Mouse (Mus musculus): ENCODE measurements around the gene Atad5. TPM values are rescaled to one million over a fixed set of nuclear protein-coding genes. Genes with fewer than 3 reads are reported as not detected.
A peak's percentile ranks its signal among the peaks of the same experiment; 100 is the strongest.
"Not testable (repeated sequence)": the region's sequence is repeated elsewhere in the genome, so short reads cannot be mapped to it uniquely, and the experiment has no call there.

Atad5 gene
- total RNA-seq, 4 experiments from 2014 or later: 2.8 to 4.7 (median 3.3) TPM

GRCm38 (mm10) chr11:80148974-80149373 is 59.8 kb downstream of the Atad5 start:
- DNase-seq (ENCODE audit: low spot score in 2 of 2): not testable (repeated sequence)

GRCm38 (mm10) chr11:80149412-80150023 is 60.3 kb downstream of the Atad5 start:
- no peak for DNase-seq (ENCODE audit: low spot score in 2 of 2)

DNA sequence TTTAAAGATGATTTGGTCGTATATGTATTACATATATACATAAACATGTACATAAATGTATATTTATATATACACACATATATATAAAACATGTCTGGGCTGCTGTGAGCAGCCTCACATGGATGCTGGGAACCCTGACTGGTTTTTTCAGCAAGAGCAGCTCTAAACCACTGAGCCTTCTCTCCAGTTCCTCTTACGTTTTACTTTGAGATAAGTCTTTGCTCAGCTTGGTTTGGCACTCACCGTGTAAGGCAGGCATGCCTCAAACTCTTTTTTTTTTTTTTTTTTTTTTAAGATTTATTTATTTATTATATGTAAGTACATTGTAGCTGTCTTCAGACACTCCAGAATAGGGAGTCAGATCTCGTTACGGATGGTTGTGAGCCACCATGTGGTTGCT is 61.4 kb downstream of the Atad5 start:
- DNase-seq (ENCODE audit: low spot score in 2 of 2): no peak

- no peak for DNase-seq (ENCODE audit: low spot score in 2 of 2)
These were observed 62.3 kb downstream of the Atad5 start for GRCm38 (mm10) chr11:80151541-80151940.

DNA sequence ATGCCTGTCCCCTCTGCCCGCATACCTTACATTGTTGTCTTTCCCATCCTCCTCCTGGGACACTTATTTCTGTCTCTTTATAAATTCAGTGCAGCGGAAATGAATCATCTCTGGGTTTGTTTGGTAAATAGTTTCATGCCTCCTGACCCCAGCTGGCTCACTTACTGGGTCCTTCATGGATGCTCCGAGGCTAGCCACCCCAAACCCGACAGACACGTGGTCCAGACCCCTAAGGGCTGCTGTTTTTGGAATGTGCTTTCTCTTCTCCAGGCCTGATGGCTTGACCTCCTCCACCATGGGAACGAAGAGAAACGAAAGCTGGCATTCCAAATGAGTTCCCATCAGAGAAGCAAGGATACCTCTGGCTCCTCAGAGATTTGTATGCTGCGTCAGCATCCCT is 63.2 kb downstream of the Atad5 start:
- DNase-seq (ENCODE audit: low spot score in 2 of 2): no peak

GRCm38 (mm10) chr11:80153857-80154495 is 64.8 kb downstream of the Atad5 start, which contains the start of gene Adap2:
Gene Adap2 (plus strand): TSS chr11:80154105.
- DNase-seq (ENCODE audit: low spot score in 2 of 2): peak; percentile 45 to 51

DNA sequence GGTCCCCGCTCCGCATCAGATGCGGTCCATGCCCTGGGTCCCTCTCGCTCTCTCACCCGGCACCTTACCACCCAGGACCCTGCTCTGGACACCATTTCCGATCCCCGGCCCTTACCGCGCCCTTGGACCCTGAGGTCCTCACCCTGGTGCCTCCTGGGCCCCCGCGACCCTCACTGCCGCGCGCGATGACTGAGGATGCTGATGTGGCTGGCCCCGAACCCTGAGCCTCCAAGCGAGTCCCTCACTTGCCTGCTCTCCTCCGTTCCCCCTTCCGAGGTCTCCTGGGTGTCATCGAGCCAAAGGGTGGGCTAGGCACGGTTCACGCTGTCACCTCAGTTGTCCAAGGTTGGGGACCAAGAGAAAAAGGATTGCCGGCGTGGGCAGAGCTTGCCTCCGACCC is 65.3 kb downstream of the Atad5 start:
- no peak for DNase-seq (ENCODE audit: low spot score in 2 of 2)

DNA sequence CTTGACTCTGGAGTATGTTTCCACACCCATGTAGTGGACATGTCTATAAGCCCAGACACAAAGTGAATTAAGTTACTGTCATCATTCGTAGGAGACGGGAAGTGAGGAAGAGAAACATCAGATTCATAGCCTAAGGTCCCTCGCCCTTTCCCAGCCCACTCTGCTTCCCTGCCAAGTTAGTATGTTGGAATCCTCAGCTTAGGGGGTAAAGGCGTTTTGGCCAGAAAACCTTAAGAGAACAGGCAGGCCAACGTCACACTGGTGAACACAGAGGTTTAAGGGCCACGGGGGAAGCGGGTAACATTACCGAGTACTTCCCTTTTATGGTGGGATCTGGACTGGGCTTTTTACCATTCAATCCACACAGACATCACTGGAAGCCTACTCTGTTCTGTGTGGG is 66.3 kb downstream of the Atad5 start:
- DNase-seq (ENCODE audit: low spot score in 2 of 2): no peak

DNA sequence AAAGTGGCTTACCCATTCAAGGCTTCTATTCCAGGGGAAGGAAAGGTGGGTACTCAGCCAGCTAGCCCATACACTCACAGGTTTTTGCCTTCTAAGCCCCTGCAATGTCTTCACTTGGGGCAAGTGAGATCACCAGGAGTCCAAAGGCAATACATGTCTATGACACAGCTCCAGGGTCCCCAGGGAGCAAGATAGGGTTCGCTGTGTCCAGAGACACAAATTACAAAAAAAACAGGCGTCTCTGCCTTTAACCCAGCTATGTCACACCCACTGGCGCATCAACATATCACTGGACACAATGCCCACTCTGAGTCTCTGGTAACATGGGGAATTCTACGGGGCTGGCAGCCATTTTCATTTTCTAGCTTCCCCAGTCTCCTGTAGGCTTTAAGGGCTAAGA is 66.8 kb downstream of the Atad5 start:
- no peak for DNase-seq (ENCODE audit: low spot score in 2 of 2)

- no peak for DNase-seq (ENCODE audit: low spot score in 2 of 2)
These were observed 67.6 kb downstream of the Atad5 start for GRCm38 (mm10) chr11:80156841-80157240.

DNA sequence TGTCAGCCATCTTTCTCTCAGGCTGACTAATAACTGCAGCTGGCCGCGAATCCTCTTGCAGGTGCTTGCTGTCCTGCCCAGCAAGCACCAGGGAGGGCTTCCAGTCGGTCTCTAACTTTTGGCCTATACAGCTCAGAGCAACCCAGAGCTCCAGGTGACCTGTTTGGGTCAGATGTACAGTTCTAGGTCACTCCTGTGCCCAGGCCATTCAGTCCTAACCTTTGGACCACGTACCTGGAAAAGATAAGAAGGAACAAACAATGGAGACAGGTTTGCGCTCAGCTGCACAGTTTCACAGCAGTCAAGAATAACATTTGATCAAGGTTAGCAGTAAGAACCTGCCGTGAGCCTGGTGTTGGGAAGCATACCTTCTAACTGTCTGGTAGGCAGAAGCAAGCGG is 69.8 kb downstream of the Atad5 start:
- DNase-seq (ENCODE audit: low spot score in 2 of 2): no peak

GRCm38 (mm10) chr11:80161041-80161440 is 71.8 kb downstream of the Atad5 start:
- no peak for DNase-seq (ENCODE audit: low spot score in 2 of 2)

- DNase-seq (ENCODE audit: low spot score in 2 of 2): no peak
These were observed 74.3 kb downstream of the Atad5 start for GRCm38 (mm10) chr11:80163362-80164116.

DNA sequence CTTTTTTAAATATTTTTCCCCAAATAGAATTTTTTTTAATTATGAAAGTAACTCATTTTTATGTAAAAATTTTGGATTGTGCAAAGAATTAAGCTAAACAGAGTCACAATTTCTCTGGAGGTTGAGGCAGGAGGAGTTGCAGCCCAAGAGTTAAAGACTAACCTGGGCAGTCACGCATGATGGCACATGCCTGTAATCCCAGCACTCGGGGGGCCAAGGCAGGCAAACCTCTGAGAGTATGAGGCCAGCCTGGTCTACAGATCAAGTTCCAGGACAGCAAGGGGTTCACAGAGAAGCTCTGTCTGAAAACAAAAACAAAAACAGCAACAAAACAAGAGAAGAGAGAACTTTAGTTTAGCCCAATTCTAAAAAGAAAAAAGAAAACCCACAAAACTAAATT is 75.0 kb downstream of the Atad5 start:
- no peak for DNase-seq (ENCODE audit: low spot score in 2 of 2)

DNA sequence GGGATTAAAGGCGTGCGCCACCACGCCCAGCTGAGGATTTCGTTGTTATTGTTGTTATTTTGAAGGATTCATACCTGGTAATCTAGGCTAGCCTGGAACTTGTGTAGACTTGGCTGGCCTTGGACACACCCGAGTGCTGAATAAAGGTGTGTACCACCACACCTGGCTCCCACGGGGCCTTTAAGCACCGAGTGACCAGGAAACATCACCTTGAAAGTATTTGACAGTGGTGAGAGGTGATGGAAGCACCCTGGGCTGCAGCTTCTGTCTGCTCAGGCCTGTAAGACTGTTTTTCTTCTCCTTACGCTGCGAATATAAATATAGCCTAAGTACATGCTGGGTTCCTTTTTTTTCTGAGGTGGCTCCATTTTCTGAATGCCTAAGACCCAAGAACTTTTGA is 78.9 kb downstream of the Atad5 start:
- no peak for DNase-seq (ENCODE audit: low spot score in 2 of 2)

DNA sequence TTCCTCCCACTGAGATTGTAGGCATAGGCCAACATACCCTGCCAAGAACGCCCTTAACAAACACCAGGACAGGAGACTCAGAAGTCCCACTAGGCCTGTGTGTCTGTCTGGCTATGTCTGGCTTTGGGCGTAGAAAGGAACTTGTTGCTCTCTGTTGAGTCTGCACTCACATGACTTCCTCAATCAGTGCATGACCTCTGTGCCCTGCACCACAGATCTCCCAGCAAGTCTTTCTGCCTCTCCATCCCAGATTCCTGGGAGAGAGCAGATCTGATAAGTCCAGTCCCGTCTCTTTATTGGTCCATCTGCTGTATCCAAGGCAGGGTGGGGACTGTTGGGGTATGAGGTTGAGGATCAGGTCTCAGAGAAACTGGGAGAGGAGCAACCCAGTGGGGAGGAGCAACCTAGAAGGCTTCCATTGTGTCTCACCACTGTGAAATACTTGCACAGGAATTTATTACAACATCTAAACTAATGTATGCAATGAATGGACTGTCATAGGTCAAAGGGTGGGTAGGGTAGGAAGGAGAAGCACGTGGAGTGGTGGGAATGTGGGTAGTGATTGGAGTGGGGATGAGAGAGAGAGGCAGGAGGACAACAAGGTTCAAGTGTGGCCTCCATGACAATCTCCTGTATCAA is 79.5 kb downstream of the Atad5 start:
- no peak for DNase-seq (ENCODE audit: low spot score in 2 of 2)

GRCm38 (mm10) chr11:80169629-80170028 is 80.4 kb downstream of the Atad5 start:
- no peak for DNase-seq (ENCODE audit: low spot score in 2 of 2)

- DNase-seq (ENCODE audit: low spot score in 2 of 2): no peak
These were observed 81.2 kb downstream of the Atad5 start for GRCm38 (mm10) chr11:80170351-80170750.

DNA sequence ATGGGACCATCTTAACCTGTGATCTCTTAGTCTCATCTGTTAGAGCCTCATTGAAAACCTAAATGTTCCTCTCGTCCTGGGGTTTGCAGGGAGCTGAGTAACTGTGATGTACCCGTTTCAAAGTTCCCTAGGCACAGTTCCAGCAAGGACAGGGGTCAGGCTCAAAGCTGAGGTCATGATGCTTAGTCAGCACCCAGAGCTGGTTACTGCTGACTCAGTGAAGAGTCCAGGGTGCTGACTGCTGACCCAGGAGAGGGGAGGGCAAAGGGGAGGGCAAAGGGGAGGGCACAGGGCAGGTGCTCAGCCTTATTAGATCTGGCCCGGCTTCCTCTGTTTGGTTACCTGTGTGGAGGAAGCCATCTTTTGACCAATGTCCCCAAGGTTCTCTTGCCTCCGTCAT is 82.7 kb downstream of the Atad5 start:
- no peak for DNase-seq (ENCODE audit: low spot score in 2 of 2)

DNA sequence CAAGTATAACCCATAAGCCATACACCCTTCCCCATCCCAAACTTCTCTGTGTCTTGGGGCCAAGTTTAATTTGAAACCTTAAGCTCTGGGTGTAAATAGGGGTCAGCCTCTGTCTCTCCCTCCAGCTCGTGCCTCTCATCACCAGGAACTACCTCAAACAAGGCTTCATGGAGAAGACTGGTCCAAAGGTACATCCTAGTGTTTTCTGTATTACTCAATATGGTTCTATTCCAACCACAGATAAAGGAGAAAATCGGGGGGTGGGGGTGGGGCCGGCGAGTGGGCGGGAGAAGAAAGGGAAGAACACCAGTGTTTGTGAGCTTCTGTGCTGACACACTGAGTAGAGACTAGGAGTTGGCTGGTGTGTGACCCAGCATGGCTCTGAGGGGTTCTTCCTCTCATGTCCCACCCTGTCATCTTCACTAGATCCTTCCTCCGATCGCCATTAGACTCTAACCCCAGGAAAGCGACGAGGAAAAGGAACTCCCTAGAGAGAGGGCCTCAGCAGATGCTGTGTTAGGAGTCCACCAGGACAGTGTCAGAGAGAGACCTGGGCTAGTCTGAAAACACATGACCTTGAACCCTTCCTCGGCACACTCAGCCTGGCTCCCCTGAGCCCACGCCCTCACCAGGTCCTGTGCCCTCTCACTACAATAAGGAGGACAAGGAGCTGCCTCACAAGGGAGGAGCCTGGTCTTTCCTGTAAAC is 84.9 kb downstream of the Atad5 start:
- DNase-seq (ENCODE audit: low spot score in 2 of 2): no peak
